Mouse (Mus musculus) forebrain, embryonic 13.5 days (tissue): ENCODE measurements at regions not wholly inside any gene's neighbourhood (a gene's known extent, or its start where the extent isn't known, plus 50 kb on each side); places are given as distances from the start of the nearest gene placed in this dataset. TPM values are rescaled to one million over a fixed set of nuclear protein-coding genes. Genes with fewer than 3 reads are reported as not detected.
A peak's percentile ranks its signal among the peaks of the same experiment; 100 is the strongest.

ENCODE experiments used
- ATAC-seq: fragments of 200-750 bp; cut with Nextera tagmentation; 2 replicates; pipeline ENCODE4 v1.8.0; 2017
- H3K27ac ChIP-seq: fragments of 300-500 bp; sonication (generic); 2 replicates; pipeline ENCODE4 v1.5.1; 2015; ENCODE audit warnings: inconsistent platforms, mild to moderate bottlenecking, moderate library complexity
- H3K27me3 ChIP-seq: fragments of 300-500 bp; sonication (generic); 2 replicates; pipeline ENCODE4 v1.6.1; 2015; ENCODE audit warnings: mild to moderate bottlenecking, inconsistent platforms
- H3K36me3 ChIP-seq: fragments of 300-500 bp; sonication (generic); 2 replicates; pipeline ENCODE4 v1.6.1; 2015; ENCODE audit warnings: mild to moderate bottlenecking, inconsistent platforms; ENCODE audit not compliant: poor library complexity, severe bottlenecking
- H3K4me1 ChIP-seq: fragments of 300-500 bp; sonication (generic); 2 replicates; pipeline ENCODE4 v1.6.1; 2015; ENCODE audit warnings: inconsistent platforms
- H3K4me2 ChIP-seq: fragments of 300-500 bp; sonication (generic); 2 replicates; pipeline ENCODE4 v1.6.1; 2015; ENCODE audit warnings: inconsistent platforms, mild to moderate bottlenecking, moderate library complexity
- H3K4me3 ChIP-seq: fragments of 300-500 bp; sonication (generic); 2 replicates; pipeline ENCODE4 v1.5.1; 2015; ENCODE audit warnings: mild to moderate bottlenecking, inconsistent platforms
- H3K9ac ChIP-seq: fragments of 300-500 bp; sonication (generic); 2 replicates; pipeline ENCODE4 v1.6.1; 2015; ENCODE audit warnings: mild to moderate bottlenecking, inconsistent platforms
- H3K9me3 ChIP-seq: fragments of 300-500 bp; sonication (generic); replicated peaks from 2 replicates; pipeline ENCODE4 v1.6.1; 2016; ENCODE audit warnings: inconsistent platforms
- WGBS: fragments of 180-500 bp; shearing (Covaris S2); methylation state at CpG from one replicate; pipeline ENCODE4 v1.1.7; 2015; 5-methylcytosine and 5-hydroxymethylcytosine counted together
- microRNA counts: library from miRNA; unstranded; fragments of <30 nt; microRNA quantifications from one replicate; lab custom pipeline; 2016
- microRNA-seq: library from miRNA; unstranded; fragments of <30 nt; microRNA quantifications from one replicate; pipeline ENCODE4, GENCODE M21; 2016

DNA sequence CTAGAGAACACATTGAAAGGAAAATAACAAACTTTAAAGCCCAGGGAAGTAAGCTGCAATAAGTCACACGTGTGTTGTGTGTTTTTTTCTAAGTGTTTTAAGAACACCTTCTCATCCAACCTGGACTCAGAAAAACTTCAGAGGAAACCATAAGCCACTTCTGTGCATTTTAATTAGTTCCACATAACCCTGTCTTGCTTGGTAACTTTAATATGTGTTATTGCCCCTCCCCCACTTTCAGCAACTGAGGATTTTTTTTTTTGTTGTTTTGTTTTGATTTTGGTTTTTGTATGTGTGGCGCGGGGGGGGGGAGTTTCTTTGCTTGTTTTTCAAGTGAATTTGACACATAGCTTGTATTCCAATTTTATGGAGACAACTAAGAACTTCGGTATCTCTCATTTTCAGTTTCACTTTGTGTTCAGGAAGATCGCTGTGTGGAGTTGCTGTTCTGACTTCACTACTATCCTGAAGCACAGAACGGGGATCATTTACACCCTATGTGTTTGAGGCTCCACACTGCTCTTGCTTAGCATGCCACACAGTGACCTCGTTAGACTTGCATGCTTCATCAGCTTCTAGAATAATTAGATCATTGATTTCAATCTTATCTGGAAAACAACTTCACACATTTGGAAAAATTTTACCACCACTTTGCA lies 54.2 kb upstream of the Dpyd start:
- no peak overlapping the region for H3K9ac ChIP-seq
- no peak for ATAC-seq

DNA sequence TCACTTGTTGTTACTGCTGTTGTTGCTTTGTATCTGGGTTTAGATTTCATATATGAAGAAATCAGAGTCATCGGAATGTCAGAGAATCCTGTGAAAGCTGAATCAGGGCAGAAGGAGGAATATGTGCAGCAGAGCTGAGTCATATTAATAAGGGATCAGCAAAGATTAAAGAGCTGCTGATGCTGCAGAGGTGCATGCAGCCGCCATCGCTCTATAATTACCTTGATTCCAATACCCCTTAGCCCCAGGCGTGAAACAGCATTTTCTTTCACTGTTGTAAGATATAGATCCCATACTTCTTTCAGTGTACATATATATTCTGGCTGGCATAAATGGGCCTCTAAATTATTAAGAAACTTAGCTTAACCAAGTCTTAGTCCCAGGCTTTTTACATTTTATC lies 51.1 kb upstream of the Dpyd start:
- no peak overlapping the region for H3K27ac ChIP-seq
- no peak overlapping the region for H3K9ac ChIP-seq
- H3K4me1 ChIP-seq: peaks cover 16% of the 10 kb centered on the region
- H3K36me3 ChIP-seq: 0 out of 2 replicates have a peak, but pooled peaks cover 6% of the 10 kb centered on the region
- H3K27me3 ChIP-seq: no peaks in the 10 kb centered on the region
- no peak for ATAC-seq
- no peak overlapping the region for H3K4me2 ChIP-seq
- H3K9me3 ChIP-seq: no peaks in the 10 kb centered on the region
- no peak overlapping the region for H3K4me3 ChIP-seq
- WGBS: 84% methylated on average over 4 of the region's 4 CpGs

More for the DNA sequence above, 54.2 kb upstream of the Dpyd start:
- 64% methylated on average over 7 of the region's 7 CpGs for WGBS
- Histone ChIP-seq H3K27ac (no peak overlapping the region), H3K4me1 (peaks cover 13% of the 10 kb centered on the region), H3K4me2 (no peak overlapping the region), H3K9me3 (no peaks in the 10 kb centered on the region), H3K4me3 (no peak overlapping the region), H3K27me3 (no peaks in the 10 kb centered on the region), H3K36me3 (no peaks in the 10 kb centered on the region)

DNA sequence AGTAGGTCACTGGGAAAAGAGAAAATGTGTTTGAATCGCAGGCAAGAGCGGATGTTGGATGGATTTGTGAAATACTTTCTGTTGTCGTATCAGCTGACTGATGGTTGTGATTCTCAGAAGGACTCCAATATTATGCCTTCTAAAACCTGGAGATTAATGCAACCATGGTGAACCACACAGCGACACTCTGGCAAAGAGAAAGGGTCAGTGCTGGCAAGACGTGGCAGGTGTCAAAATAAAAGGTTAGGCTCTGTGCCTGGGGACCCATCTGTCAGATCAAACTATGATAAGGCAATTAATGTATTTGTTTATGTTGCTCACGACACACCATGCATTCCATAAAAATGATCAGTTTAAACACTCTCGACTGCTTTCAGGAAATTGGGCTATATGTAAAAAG lies 50.0 kb upstream of the Dpyd start:
- H3K4me1 ChIP-seq: peaks cover 16% of the 10 kb centered on the region
- no peak overlapping the region for H3K4me3 ChIP-seq
- no peak overlapping the region for H3K9ac ChIP-seq
- 0 out of 2 replicates have a peak, but pooled peaks cover 10% of the 10 kb centered on the region for H3K36me3 ChIP-seq
- H3K27ac ChIP-seq: no peak overlapping the region; the same call in none of the 2 replicates
- ATAC-seq: peak; percentile 61; the same call in 1 of the 2 replicates
- H3K9me3 ChIP-seq: no peaks in the 10 kb centered on the region
- no peak overlapping the region for H3K4me2 ChIP-seq
- no peaks in the 10 kb centered on the region for H3K27me3 ChIP-seq
- WGBS: 44% methylated on average over 7 of the region's 7 CpGs

MicroRNA genes in the stretch of these regions (microRNA counts, 519-probe panel; counts per million panel counts)
- 5,395 counts per million, percentile 93 among the panel's probes with 10 or more counts for microRNA mmu-miR-137 (lab: Ali Mortazavi, UCI)

Small RNA genes in the stretch of these regions (microRNA-seq; reads per million reads assigned to microRNA genes)
- not detected for gene Gm24155
- gene Mir137: 7,079 reads per million, percentile 93 among the genes with 10 or more reads in this experiment
